Mouse (Mus musculus) brain, embryonic 14.5 days (tissue): Measurements from ENCODE around the gene Slc25a41.

Source experiments
- CTCF ChIP-seq: fragments of 200-500 bp; IDR thresholded peaks from 2 replicates; pipeline ENCODE4 v1.5.1; 2012; ENCODE audit warnings: inconsistent platforms, mild to moderate bottlenecking, moderate library complexity, borderline replicate concordance; ENCODE audit not compliant: insufficient read depth, insufficient read length; ENCODE audit errors: extremely low read depth
- POLR2A ChIP-seq: fragments of 200-500 bp; IDR thresholded peaks from 2 replicates; pipeline ENCODE4 v1.6.1; 2012; ENCODE audit warnings: mild to moderate bottlenecking, inconsistent platforms, borderline replicate concordance; ENCODE audit not compliant: poor library complexity, insufficient read depth, insufficient read length, severe bottlenecking; ENCODE audit errors: extremely low read depth

- no peak for TF ChIP-seq CTCF
- TF ChIP-seq POLR2A = peak; percentile 88; the same call in 1 of the 2 replicates
Measured at GRCm38 (mm10) chr17:56990115-56990746, 51.2 kb downstream of the Slc25a41 start, which contains the start of gene Clpp.
